Mouse (Mus musculus) urinary bladder, postnatal 14 days (tissue): ENCODE data around the gene Supt6.
A peak's percentile ranks its signal among the peaks of the same experiment; 100 is the strongest.

ENCODE experiments used
- DNase-seq: peaks from one replicate; pipeline ENCODE4 v3.0.0; 2021; ENCODE audit warnings: low spot score

Supt6 gene

DNA sequence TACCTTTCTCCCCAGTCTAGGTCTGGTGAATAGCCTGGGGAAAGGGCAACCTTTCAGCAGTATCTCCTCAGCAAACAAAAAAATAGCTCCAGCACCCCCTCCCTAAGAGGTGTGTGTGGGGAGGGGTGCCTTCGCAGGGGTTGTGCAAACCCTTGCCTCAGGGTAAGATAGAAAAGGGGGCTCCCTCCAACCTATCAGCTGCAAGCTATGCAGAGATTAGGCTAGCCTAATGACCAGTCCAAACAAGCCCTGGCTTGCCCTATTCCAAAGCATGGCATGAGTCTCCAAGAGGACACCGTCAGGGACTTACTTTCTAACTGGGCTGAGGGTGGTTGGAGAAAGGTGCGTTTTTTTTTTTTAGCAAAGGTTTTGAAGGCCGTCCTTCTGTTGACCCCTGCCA is 79.6 kb downstream of the Supt6 start:
- DNase-seq, result peak; percentile 76

DNA sequence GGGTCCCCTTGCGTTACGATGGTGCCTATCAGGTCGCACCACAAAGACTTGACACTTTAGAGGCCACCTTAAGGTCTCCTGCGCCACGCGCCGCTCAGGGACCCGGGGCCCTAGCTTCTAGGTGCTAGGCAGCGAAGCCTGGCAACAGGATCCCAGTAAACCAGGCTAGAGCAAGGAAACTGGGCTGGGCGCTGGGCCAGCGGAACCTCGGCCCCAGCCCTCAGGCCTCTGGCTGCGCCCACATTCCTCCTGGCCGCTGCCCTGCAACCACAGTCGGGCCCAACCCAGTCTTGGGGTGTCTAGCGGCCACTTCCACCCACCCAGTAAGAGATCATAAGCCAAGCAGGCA is 80.1 kb downstream of the Supt6 start:
- DNase-seq, result peak; percentile 78

DNA sequence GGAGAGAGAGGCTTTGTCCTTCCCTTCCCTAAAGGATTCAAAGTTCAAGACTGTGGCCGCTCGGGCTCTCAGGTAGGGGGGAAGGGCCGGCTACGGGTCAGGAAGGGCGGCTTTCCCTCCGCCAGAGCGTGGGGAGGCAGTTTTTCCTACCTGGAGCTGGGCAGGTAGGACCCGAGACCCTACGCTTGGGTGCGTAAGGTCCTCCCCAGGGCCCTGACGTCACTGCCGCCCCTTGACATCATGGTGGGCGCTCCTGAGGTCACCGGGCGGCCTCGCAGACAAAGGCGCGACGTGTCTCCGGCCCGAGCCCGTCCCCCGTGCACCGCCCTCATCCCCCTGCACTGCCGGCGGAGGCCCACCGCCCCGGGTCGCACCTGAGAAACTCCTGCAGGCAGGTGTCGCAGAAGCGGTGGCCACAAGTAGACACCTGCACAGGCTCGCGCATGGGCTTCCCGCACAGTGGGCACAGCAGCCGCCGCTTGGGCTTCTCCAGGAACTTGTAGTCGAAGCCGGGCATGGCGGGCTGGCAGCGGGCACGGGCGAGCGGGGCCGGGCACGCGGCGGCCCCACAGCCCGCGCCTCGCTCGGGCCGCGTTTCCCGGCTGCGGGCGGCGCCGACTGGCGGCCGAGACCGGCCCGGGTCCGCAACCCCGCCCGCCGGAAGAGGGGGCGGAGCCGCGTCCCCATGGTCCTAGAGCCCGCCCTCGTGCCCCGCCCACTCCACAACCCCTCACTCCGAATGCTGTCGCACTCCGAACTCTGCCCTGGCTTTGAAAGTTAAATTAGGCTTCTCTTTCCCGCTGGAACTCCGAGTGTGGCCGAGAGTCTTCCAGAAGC is 80.6 kb downstream of the Supt6 start, which contains the start of gene Traf4:
TSS of gene Traf4 (minus strand) at position 666 of the 837 bp plus-strand sequence.
- peak; percentile 88 for DNase-seq

GRCm38 (mm10) chr11:78164604-78164923 is 81.2 kb downstream of the Supt6 start:
- DNase-seq, result no peak

DNA sequence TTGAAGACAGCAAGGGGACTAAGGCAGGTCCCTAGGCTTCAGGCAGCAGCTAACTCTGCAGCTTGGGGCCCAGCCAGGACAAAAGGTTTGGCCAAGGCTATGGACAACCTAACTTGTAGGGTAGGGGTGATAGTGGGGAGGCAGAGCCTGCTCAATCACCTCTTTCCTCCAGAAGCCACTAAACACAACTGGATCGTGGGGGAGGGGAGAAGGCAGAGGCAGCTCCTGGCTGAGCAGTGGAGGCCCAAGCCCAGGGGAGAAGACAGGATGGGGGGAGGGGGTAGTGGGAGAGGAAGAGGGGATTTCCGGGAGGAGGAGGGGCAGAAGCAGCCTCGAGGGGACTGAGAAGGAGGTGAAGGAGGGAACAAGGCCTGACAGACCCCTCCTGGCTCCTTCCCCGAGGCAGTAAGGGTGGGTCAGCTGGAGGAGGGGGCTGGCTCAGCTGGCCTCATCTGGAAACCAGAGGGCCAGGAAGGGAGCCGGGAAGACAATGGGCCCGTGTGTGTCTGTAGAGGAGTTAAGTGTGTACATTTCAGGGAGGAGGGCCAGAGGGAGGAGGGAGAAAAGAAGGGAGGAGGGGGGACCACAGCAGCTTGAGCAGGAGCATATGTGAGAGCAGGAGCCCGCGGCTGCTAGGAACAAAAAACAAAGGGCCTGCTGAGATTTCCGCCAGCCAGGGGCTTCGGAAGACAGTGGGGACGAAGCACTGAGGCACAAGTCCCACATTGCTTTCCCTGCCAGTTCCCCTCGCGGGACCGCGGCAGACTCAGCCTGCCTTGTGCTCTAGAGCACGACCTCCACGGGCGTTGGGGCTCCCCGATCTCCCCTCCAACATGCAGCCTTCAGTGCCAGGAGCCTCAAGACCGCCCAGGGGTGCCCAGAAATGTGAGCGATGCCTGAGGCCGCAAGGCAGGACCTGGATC is 81.8 kb downstream of the Supt6 start:
- DNase-seq, result peak; percentile 62

GRCm38 (mm10) chr11:78163045-78163444 is 82.7 kb downstream of the Supt6 start:
- no peak for DNase-seq

- DNase-seq, result no peak
Observed at GRCm38 (mm10) chr11:78162504-78162903, 83.3 kb downstream of the Supt6 start.

- DNase-seq, result no peak
Observed at GRCm38 (mm10) chr11:78161968-78162367, 83.8 kb downstream of the Supt6 start.

DNA sequence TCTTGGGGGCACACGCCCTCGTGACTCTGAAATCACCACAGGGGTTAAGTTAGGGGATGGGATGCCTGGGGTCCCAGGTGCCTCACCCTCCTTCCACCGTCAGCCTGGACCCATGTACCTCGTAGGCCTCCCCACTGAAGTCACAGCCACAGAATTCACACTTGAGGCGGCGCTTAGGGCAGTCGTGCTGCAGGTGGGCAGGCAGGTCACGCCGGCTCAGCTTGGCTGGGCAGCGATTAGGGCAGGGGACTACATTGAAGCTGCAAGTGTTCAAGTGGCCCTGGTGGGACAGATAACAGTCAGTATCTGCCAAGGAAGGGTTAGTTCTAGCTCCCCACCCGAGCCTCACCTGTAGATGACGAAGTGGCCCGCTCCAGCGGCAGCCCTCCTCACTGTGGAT is 84.6 kb downstream of the Supt6 start:
- DNase-seq, result no peak

- DNase-seq, result no peak
Observed at GRCm38 (mm10) chr11:78160675-78161074, 85.1 kb downstream of the Supt6 start.

GRCm38 (mm10) chr11:78160171-78160570 is 85.6 kb downstream of the Supt6 start:
- DNase-seq, result no peak

DNA sequence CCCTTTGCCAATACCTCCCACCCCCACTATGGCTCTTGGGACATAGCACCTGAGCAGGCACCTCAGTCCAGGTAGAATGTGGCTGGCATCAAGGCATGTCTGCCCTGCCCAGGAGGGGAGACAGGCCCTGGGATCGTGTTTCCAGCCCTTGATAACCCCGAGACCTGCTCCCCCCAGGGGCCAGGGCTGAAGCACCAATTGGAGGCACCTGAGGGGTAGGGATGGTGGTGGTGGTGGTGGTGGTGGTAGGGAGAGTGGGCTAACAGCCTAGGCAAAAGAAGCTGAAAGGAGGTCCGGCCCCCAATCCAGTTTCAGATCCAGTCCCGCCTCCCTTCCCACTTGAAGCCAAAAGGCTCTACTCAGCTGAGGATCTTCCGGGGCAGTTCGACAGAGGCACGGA is 86.2 kb downstream of the Supt6 start:
- DNase-seq, result no peak

GRCm38 (mm10) chr11:78159096-78159495 is 86.7 kb downstream of the Supt6 start:
- DNase-seq, result peak; percentile 82
